In the genomic region with DNA sequence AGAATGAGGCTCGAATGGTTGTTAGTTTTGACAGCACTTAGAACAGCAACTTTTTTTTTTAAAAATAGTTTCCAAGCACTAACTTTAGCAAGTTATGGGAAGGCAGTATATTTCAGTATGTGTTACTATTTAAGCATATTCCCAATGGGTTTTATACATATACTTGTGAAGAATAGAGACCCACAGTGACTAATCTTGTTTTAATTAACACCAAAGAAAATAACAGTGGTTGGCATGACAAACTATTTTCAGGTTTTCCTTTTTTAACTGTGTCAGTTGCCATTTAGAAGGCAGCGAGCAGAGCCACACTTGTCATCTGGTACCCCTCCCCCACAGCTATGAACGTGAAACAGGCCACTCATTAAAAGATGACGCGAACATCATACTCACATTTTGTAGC, we compare ENCODE assay signal across 22 mouse cellular contexts. TPM values are rescaled to one million over a fixed set of nuclear protein-coding genes. Genes with fewer than 3 reads are reported as not detected.
"Had no signal": no experiment of that assay in that cellular context is flagged by ENCODE, and none has a peak within 500 bp of the region (broad histone marks: within the 10 kb centered on the region; RNA-seq: fewer than 3 reads in every experiment).

No protein-coding gene starts in this region.

- H3K4me2 ChIP-seq: lung, embryonic 15.5 days; midbrain, embryonic 11.5 days; midbrain, embryonic 13.5 days; midbrain, embryonic 15.5 days; neural tube, embryonic 12.5 days; stomach, embryonic 15.5 days had no signal

- DNase-seq: liver, postnatal 0 days; lung, adult 2 months; lung, postnatal 14 days; lung, postnatal 36 days; right cerebral cortex, postnatal 25 days; thymus, adult 2 months; thymus, postnatal 25 days; thymus, postnatal 4 days had no signal

- H3K27me3 ChIP-seq: lung, embryonic 15.5 days; megakaryocyte, embryonic 14.5 days; midbrain, embryonic 13.5 days; midbrain, embryonic 15.5 days; neural tube, embryonic 12.5 days; stomach, embryonic 15.5 days had no signal

- H3K9me3 ChIP-seq: lung, embryonic 15.5 days; megakaryocyte, embryonic 14.5 days; midbrain, embryonic 13.5 days; midbrain, embryonic 15.5 days; neural tube, embryonic 12.5 days; stomach, embryonic 15.5 days had no signal

- ATAC-seq: liver, postnatal 0 days; lung, postnatal 0 days; midbrain, embryonic 13.5 days; midbrain, embryonic 15.5 days had no signal

- H3K27ac ChIP-seq: lung, embryonic 15.5 days; macrophage; midbrain, embryonic 13.5 days; midbrain, embryonic 15.5 days; neural tube, embryonic 12.5 days; stomach, embryonic 15.5 days; stomach, postnatal 0 days had no signal

- H3K4me3 ChIP-seq: lung, embryonic 15.5 days; megakaryocyte, embryonic 14.5 days; midbrain, embryonic 13.5 days; midbrain, embryonic 15.5 days; neural tube, embryonic 12.5 days; stomach, embryonic 15.5 days had no signal

- H3K9ac ChIP-seq: liver, postnatal 0 days; lung, embryonic 15.5 days; midbrain, embryonic 13.5 days; midbrain, embryonic 15.5 days; neural tube, embryonic 12.5 days; stomach, embryonic 15.5 days had no signal

- H3K4me1 ChIP-seq: lung, embryonic 15.5 days; megakaryocyte, embryonic 14.5 days; midbrain, embryonic 13.5 days; midbrain, embryonic 15.5 days; neural tube, embryonic 12.5 days; stomach, embryonic 15.5 days had no signal

- H3K36me3 ChIP-seq: lung, embryonic 15.5 days; midbrain, embryonic 13.5 days; midbrain, embryonic 15.5 days; neural tube, embryonic 12.5 days; stomach, embryonic 15.5 days had no signal

RNA-seq across cellular contexts. Expression of a gene that starts 10.3 kb away (rescaled TPM):
- total RNA-seq: megakaryocyte progenitor cell, adult 5-6 weeks; monocyte, adult 5-6 weeks had no signal
- polyA plus RNA-seq: liver, postnatal 0 days; lung, adult 2 months; lung, postnatal 0 days; macrophage; spleen, adult 2 months; testis, adult 2 months had no signal
